Mouse (Mus musculus) cerebellum, postnatal 36 days (tissue): ENCODE measurements around the gene Wwp2.

Experiments
- DNase-seq, 2 experiments: peaks; one replicate each; pipeline ENCODE4 v3.0.0; 2021 to 2022; ENCODE audit warnings: mixed read lengths in 2 of 2

Gene Wwp2

DNA sequence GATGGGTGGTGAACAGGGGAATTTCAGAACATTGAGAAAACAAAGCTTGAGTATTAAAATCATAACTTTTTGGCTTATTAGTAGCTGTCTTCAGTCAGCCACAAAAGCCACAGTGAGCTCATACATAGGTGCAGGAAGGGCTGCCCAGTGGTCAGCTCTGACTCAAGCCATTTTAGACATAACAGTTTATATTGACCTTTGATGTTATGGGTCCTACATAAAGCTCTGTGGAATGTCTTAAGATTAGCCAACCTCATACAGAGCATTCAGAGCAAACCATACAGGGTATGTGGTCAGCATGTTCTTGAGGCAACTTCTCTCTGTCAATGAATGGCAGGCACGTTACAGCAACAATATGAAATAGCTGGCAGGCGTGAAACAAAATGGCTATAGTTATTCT is 134.9 kb downstream of the Wwp2 start:
- DNase-seq, result no peak

- DNase-seq, result no peak
Observed at GRCm38 (mm10) chr8:107571486-107572135, 135.4 kb downstream of the Wwp2 start.

DNA sequence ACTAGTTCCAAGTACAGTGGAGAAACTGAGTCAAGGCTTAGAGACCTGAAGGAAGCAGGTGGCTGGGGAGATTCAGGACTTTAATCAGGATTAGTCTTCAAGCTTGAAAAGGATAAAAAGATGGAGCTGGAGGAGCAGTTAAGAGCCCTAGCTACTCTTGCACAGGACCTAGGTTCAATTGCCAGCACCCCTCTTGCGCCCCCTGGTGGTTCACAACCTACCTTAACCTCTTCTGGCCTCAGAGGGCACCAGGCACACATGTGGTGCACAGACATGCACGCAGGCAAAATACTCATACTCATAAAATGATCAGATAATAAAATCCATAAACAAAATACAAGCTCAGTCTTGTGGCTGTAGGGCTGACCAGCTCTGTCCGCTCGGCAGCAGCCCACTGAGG is 136.3 kb downstream of the Wwp2 start:
- peak; percentile 47 to 60 for DNase-seq

- DNase-seq, result no peak
Observed at GRCm38 (mm10) chr8:107574771-107575170, 138.6 kb downstream of the Wwp2 start.

- peak; percentile 72 to 79 for DNase-seq
Observed at GRCm38 (mm10) chr8:107576702-107577101, 140.5 kb downstream of the Wwp2 start.

DNA sequence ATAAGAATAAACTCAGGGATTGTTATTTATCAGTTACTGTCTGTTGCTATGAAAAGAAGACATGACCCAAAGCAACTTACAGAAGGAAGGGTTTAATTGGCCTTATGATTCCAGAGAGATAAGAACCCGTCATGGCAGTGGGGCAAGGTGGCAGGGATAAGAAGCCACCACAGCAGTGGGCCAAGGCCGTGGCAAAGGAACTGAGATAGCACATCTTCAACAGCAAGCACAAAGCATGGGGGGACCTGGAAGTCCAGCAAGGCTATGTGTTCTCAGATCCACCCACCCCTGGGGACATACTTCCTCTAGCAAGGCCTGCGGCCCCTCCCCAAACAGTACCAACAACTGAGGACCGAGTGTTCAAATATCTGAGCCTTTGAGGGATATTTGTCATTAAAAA is 141.5 kb downstream of the Wwp2 start:
- DNase-seq, result no peak

DNA sequence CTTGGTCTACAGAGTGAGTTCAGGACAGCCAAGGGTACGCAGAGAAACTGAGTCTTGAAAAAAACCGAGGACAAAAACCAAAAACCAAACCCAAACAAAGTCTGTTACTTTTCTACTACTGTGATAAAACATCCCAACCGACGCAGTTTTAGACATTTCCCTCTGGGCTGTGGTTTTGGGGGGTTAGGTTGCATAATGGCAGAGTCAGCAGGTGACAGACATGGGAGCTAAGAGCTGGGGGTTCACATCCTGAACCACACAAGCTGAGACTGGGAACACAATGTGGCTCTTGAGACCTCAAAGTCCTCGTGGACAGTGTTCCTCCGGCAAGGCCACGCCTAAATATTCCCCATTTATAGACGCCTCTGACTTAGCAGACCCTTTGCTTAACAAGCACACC is 142.0 kb downstream of the Wwp2 start:
- DNase-seq, result no peak

DNA sequence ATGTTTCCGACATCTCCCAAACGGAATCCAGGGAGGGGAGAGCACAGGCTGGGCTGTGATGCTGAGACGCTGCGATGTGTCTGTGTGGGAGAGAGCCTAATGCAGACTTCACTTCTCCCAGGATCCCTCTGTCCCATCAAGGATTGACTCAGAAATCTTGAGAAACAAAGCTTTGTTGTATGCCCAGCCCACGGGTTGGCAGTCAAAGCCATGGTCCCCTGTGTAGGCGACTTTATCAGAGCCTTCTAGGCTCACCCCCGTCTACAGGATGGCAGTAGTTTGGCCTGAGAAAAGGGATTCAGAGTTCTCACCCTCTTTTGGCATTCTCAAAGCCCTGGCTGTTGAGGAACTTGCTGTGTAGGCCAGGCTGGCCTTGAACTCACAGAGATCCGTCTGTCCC is 142.4 kb downstream of the Wwp2 start:
- DNase-seq, result no peak

GRCm38 (mm10) chr8:107580879-107581278 is 144.7 kb downstream of the Wwp2 start:
- no peak for DNase-seq

GRCm38 (mm10) chr8:107581536-107581935 is 145.4 kb downstream of the Wwp2 start:
- DNase-seq, result no peak

GRCm38 (mm10) chr8:107582136-107582535 is 146.0 kb downstream of the Wwp2 start:
- DNase-seq, result no peak

DNA sequence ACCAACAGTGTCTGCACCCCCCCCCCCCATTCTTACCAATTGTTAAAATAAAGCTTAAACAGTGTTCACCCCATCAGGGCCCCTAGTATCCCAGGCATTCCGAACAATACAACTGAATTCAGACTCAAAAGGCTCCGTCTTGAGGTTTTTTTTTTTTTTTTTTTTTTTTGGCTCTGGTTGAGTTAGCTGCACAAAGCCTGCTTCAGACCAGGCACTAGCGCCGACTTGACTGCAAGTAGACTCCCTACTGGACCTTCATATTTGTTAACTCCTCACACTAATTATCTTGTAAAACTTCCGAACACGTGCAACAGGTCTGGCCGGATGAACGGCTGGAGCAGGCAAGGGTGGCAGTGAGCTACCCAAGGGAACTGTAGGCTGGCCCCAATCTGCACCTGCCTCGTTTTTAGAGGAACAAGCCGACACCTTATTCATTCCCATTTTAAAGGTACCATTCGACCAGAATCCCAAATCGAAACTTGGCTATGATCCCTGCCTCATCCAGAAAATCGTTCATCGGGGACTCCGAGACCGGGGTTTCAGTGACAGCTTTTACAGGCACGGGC is 151.3 kb downstream of the Wwp2 start:
- DNase-seq, result no peak

DNA sequence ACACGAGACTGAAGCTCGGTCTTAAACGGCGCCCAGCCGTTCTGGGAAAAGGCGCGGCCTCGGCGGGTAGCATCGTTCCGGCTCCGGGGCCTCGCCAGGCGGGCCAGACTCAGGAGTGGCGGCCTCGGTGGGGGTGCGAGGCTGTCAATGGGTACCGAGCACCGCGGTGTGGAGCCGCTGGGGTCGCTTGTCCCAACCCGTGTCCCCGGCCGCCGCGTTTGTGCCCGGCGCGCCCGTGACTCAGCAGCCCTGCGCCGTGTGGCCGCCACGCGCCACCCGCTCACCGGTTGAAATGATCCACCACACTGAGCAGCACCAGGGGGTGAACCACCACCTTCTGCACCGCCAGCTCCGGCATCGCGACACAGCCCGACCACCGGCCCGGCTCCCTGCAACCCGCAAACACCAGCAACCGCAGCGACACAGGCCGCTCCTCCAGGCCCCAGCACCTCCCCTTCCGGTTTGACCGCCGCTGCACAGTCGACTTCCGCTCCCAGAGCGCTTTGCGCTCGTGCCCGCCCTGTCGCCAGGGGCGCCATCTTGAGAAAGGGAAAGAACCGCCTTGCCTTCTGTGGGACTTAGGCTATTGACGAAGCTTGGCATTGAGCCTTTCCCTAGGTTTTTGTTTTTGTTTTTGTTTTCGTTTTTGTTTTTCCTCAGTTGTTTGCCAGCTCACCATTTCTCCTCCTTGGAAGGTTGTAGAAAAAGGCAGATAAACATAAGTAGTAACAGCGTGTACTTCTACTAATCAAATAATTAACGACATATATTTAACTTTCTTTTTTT is 152.0 kb downstream of the Wwp2 start, which contains the start of gene Psmd7:
TSS of gene Psmd7 (minus strand) at position 470 of the 786 bp plus-strand sequence.
- peak; percentile 95 to 96 for DNase-seq

- DNase-seq, result no peak
Observed at GRCm38 (mm10) chr8:107593967-107594729, 158.0 kb downstream of the Wwp2 start.

DNA sequence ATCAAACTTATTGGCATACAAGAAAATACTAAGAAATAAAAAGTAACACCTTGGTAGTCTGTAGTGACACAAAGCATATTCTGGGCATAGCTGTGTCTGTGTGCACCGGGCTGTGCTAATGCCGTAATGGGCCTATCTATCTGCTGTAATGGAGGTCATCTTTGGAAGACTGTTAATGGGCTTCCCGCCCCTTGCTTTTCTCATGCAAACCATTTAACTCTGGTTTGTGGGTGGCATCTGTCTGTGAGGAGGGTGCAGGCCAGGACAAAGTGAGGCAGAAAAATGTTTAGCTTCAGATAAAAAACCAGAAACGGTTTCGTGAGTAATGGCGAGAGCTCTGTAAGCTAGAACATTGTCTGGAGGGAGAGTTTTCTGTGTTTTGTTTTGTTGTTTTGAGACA is 158.7 kb downstream of the Wwp2 start:
- DNase-seq, result no peak

DNA sequence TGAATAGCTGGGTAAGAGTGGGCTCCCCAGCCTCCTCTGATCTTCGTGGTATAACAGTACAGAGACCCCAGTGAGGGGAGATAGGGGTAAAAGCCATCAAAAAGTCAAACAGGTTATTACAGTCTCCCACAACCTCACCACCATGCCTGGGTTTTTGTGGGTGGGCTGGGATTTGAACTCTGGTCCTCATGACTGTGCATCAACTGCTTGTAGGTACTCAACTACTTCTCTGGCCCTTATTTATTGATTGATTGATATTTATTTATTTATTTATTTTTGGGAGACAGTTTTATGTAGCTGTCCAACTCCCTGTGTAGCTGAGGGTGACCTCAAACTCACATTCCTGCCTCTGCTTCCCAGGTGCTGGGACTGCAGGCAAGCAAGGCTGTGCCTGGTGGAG is 161.6 kb downstream of the Wwp2 start:
- DNase-seq, result no peak

- no peak for DNase-seq
Observed at GRCm38 (mm10) chr8:107599691-107600090, 163.5 kb downstream of the Wwp2 start.

DNA sequence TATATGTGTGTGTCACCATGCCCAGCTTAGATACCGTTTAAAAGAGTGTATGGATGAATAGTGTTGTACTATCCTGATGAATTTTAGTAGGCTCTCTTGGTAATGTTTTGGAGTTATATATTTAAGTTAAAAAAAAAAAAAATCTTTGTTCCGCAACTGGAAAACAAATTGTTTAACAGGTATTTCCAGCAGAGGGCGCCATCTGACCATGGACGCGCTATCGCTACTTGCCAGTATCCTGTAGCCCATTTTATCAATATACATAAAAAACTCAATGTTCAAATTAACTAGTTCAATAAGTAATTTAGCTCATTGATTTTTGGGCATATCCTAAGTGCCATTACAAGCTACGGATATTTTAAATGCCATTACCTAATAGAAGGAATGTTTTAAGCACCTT is 166.9 kb downstream of the Wwp2 start:
- DNase-seq, result peak; percentile 51 to 64
